Mouse (Mus musculus): ENCODE results near the gene Tub. TPM values are rescaled to one million over a fixed set of nuclear protein-coding genes. Genes with fewer than 3 reads are reported as not detected.

Gene Tub
- polyA plus RNA-seq, 1 experiment from 2014 or later = 41.3 TPM

DNA sequence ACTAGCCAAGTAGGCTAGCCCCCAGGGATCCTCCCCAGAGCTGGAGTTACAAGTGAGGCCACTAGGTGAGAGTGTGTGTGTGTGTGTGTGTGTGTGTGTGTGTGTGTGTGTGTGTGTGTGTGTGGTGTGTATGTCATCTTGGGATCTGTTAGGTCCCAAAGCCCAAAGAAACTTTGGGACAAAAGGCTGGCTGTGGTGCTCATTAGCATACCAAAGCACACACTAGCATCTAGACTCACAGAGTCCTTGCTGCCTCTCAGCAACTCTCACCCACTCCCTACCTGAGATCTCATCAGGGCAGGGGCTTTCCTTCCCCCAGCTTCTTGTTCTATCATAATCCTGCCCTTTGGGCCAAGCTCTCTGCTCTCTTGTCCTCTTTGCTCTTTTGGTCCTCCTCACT is 1.5 kb upstream of the Tub start:
- Histone ChIP-seq H3K4me3 (no peak overlapping the region), H3K36me3 (peaks cover 20% of the 10 kb centered on the region), H3K27ac (no peak overlapping the region), H3K4me2 (no peak overlapping the region), H3K4me1 (replicated peaks) (peaks cover 24% of the 10 kb centered on the region), H3K9me3 (no peaks in the 10 kb centered on the region), H3K27me3 (peaks cover 42% of the 10 kb centered on the region), H3K9ac (no peak overlapping the region)
- ATAC-seq (ENCODE audit: low FRiP score) = no peak

DNA sequence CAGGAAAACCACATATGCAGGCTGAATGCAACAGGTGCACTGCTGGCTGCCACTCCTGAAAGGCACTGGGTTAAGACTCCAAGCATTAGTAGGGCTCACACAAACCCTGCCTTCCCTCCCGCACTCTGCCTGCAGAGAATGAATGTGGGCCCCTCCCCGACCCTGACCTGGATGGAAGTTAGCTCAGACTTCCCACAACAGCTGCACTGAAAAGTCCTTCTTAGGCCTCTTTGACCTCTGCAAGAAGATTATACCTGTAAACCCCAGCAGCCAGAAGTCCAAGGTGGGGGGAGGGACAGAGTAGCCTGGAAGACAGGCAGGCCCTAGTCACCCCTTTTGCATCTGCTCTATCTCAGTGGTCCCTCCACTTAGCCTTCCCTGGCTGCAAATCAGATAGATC is 837 bp upstream of the Tub start:
- Histone ChIP-seq H3K27ac (no peak overlapping the region), H3K4me2 (no peak overlapping the region), H3K4me1 (replicated peaks) (peaks cover 24% of the 10 kb centered on the region), H3K27me3 (peaks cover 42% of the 10 kb centered on the region), H3K9me3 (no peaks in the 10 kb centered on the region), H3K4me3 (no peak overlapping the region), H3K9ac (no peak overlapping the region), H3K36me3 (peaks cover 18% of the 10 kb centered on the region)
- no peak for ATAC-seq (ENCODE audit: low FRiP score)
- whole genome bisulfite sequencing = 37% methylated on average over 2 of the region's 2 CpGs

DNA sequence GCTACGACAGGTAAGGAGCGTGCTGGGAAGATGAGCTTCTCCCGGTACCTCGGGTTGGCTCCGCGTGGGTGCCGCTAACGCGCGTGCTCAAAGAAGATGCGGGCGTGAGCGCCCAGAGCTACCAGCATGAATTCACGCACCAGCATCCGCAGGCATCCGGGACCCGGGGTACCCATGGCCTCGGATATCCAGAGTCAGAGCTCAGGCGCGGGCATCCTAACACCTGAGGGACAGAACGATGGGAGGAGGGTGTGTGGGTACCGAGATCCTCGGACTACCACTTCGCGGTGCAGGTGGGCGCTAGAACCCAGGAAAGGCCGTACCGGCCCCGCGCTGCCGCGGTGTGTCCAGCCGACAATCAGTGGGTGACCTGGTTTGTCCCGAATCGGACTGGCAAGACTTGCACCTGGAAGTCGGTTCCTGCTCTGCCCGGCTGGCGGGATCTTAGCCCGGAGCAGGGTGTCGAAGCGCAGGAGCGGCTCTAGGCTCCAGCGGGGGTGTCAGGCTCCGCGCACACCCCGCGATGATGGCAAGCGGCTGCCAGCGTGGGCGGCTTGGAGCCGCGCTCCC is 709 bp downstream of the Tub start:
- Histone ChIP-seq H3K27ac (peak overlapping the region; percentile 76), H3K4me2 (peak overlapping the region; percentile 87), H3K36me3 (peaks cover 5% of the 10 kb centered on the region), H3K4me1 (replicated peaks) (peaks cover 24% of the 10 kb centered on the region), H3K4me3 (peak overlapping the region; percentile 71), H3K27me3 (peaks cover 42% of the 10 kb centered on the region), H3K9me3 (no peaks in the 10 kb centered on the region), H3K9ac (peak overlapping the region; percentile 79)
- ATAC-seq (ENCODE audit: low FRiP score) = peak; percentile 78
- WGBS = under 1% methylated on average over 52 of the region's 52 CpGs

DNA sequence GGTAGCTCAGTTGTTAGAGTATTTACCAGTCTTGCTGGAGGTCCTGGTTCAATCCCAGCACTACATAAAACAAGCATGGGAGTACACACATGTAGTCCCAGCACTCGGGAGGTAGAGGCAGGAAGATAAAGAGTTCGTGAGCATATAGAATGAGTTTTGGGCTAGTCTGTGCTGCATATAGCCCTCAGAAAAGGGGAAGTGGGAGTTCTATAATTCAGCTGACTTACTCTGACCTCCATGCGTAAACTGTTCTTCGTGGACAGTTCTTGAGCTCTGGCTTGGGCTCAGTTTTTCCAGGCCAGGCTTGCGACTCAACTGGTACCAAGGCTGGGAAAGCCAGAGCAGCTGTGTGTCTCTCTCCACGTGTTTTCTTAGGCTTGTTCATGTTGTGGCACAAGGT is 2.7 kb downstream of the Tub start:
- H3K4me2 ChIP-seq = no peak overlapping the region
- H3K4me3 ChIP-seq = no peak overlapping the region
- H3K9me3 ChIP-seq = no peaks in the 10 kb centered on the region
- H3K36me3 ChIP-seq = no peaks in the 10 kb centered on the region
- no peak for ATAC-seq (ENCODE audit: low FRiP score)
- H3K4me1 ChIP-seq (replicated peaks) = peaks cover 24% of the 10 kb centered on the region
- H3K9ac ChIP-seq = no peak overlapping the region
- H3K27me3 ChIP-seq = peaks cover 42% of the 10 kb centered on the region
- WGBS = 87% methylated on average over 6 of the region's 6 CpGs
- H3K27ac ChIP-seq = no peak overlapping the region

DNA sequence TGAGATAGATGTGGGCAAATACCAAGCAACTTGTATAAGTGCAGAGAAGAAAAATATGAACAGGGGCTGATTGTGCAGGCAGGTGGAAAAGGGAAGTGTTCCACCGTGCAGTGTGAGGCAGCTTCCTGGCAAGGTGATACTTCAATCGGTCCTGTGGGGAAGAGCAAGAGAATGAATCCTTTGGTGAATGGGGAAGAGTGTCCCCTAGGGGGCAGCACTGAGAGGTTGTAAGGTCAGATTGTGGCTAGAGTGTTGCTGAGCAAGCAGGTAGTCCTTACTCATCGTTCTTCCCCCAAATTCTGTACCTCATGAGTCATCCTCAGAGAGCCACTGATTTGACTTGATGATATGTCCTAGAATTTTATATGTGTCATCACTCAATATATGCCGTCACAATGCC is 4.0 kb downstream of the Tub start:
- ATAC-seq (ENCODE audit: low FRiP score) = no peak
- Histone ChIP-seq H3K9ac (no peak overlapping the region), H3K36me3 (no peaks in the 10 kb centered on the region), H3K9me3 (no peaks in the 10 kb centered on the region), H3K27me3 (peaks cover 37% of the 10 kb centered on the region), H3K4me1 (replicated peaks) (peaks cover 24% of the 10 kb centered on the region), H3K27ac (no peak overlapping the region), H3K4me2 (no peak overlapping the region), H3K4me3 (no peak overlapping the region)
- WGBS = 60% methylated on average over 4 of the region's 4 CpGs

DNA sequence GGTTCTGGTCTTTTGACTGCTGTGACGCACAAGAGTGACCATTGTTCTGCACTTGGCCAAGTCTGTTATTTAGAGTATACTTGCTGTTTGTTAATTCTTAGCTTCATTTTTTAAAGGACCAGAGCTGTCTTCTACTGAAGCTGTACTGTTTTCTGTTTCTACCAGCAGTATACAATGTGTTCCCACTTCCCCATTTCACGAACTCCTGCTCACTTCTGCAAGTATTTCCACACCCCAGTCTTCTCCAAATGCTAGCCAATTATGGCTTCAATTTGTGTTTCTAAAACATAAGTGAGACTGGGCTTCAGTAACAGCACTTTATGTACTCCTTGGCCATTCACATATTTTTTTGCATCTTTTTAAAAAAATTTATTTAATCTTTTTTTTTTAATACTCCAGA is 7.6 kb downstream of the Tub start:
- WGBS = 83% methylated on average over 2 of the region's 2 CpGs
- H3K9ac ChIP-seq = no peak overlapping the region
- H3K27me3 ChIP-seq = peaks cover 7% of the 10 kb centered on the region
- ATAC-seq (ENCODE audit: low FRiP score) = no peak
- no peak overlapping the region for H3K4me2 ChIP-seq
- no peaks in the 10 kb centered on the region for H3K9me3 ChIP-seq
- no peaks in the 10 kb centered on the region for H3K4me1 ChIP-seq (replicated peaks)
- H3K36me3 ChIP-seq = no peaks in the 10 kb centered on the region
- H3K27ac ChIP-seq = no peak overlapping the region
- no peak overlapping the region for H3K4me3 ChIP-seq

DNA sequence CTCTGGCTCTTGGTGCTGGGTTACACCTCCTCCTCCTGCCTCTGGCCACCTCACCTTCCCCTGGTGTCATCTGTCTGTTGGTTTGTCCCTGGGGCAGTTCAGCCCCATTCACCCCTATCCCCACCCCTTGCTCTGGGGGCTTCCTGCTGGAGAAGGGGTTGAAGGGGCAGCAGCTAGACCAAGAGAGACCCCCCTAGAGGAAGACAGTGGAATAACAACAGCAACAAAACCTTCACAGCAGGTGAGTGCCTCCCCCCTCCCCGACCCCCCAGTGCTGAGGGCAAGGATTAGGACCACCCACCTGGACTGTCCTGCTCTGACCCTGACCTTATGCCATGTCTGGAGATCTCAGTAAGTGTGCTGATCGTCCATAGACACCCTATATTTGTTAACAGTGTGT is 15.8 kb downstream of the Tub start:
- H3K9me3 ChIP-seq = no peaks in the 10 kb centered on the region
- H3K36me3 ChIP-seq = no peaks in the 10 kb centered on the region
- H3K9ac ChIP-seq = no peak overlapping the region
- no peak for ATAC-seq (ENCODE audit: low FRiP score)
- no peak overlapping the region for H3K4me2 ChIP-seq
- H3K4me3 ChIP-seq = no peak overlapping the region
- 41% methylated on average over 2 of the region's 2 CpGs for WGBS
- H3K4me1 ChIP-seq (replicated peaks) = peaks cover 22% of the 10 kb centered on the region
- H3K27ac ChIP-seq = no peak overlapping the region
- H3K27me3 ChIP-seq = peaks cover 17% of the 10 kb centered on the region

DNA sequence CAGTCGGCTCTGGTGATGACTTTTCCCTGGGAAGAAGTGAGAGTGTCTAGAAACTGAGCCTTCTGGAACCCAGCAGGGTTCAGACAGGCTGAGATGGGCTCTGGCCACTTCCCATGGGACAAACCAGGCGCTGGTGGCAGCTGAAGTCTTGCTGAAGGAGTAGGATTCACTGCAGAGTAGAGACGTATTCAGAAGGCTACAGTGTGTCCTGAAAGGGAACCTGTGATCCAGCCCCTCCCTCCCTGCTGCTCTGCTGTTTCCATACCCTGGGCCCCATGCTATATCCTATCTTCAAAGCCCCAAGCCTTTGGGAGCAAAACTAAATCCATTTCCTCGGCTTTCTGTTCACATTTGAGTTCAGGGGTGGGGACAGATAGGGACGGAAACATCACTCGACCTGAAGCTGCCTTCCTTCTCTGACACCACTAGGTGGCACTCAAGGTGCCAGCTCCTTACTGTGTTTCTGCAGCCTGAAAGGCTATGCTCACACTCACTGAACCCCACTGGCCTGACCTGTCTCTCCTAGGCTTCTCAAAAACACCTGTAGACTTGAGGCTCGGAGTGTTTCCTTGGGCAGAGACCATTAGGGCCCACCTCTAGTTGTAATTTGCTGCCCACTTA is 16.7 kb downstream of the Tub start:
- no peaks in the 10 kb centered on the region for H3K36me3 ChIP-seq
- H3K4me3 ChIP-seq = no peak overlapping the region
- WGBS = 30% methylated on average over 7 of the region's 7 CpGs
- H3K9me3 ChIP-seq = no peaks in the 10 kb centered on the region
- no peak overlapping the region for H3K27ac ChIP-seq
- no peak overlapping the region for H3K4me2 ChIP-seq
- peak; percentile 70 for ATAC-seq (ENCODE audit: low FRiP score)
- H3K4me1 ChIP-seq (replicated peaks) = peaks cover 27% of the 10 kb centered on the region
- peaks cover 19% of the 10 kb centered on the region for H3K27me3 ChIP-seq
- H3K9ac ChIP-seq = peak overlapping the region; percentile 44; the same call in 1 of the 2 replicates

DNA sequence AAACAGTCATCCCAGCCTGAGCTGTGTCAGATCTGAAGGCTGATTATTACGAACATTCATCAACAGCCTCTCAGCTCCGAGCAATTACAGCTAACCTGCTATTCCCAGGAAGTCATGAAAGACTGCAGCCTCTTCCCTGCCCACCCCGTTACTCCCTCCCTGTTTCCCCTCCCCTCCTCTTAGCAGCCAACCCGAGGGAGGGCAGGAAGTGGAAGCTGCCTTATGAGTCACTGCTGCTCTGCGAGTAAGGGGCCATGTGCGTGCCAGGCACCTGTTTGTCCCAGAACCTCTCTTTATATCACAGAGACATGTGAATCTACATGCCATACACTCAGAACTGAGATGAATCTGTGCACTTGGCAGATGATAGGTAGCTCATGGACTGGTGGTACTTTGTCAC is 18.1 kb downstream of the Tub start:
- H3K9me3 ChIP-seq = no peaks in the 10 kb centered on the region
- no peak overlapping the region for H3K9ac ChIP-seq
- peaks cover 19% of the 10 kb centered on the region for H3K27me3 ChIP-seq
- H3K27ac ChIP-seq = no peak overlapping the region
- H3K36me3 ChIP-seq = no peaks in the 10 kb centered on the region
- H3K4me2 ChIP-seq = no peak overlapping the region
- no peak for ATAC-seq (ENCODE audit: low FRiP score)
- H3K4me1 ChIP-seq (replicated peaks) = peaks cover 37% of the 10 kb centered on the region
- H3K4me3 ChIP-seq = no peak overlapping the region
- WGBS = 43% methylated on average over 6 of the region's 6 CpGs

DNA sequence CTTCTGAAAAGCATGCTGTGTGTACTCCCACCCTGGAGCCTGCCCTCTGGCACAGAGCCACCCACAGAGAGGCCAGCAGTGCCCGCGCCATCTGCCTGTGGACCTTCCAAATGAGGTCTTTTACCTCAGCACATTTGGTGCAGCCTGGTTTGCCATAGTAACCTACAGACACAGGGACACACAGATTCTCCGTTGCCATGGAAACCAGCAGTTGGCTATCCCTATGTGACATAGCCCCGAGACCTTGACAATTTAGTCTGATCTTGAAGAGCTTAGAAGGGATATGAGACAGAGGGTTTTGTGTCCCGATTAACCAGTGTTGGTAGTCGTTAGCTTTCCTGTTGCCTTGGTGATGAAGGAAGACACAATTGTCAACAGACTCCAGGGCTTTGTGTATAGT is 22.1 kb downstream of the Tub start:
- peak; percentile 85 for ATAC-seq (ENCODE audit: low FRiP score)
- peaks cover 19% of the 10 kb centered on the region for H3K27me3 ChIP-seq
- no peak overlapping the region for H3K4me3 ChIP-seq
- peak overlapping the region; percentile 17; the same call in 1 of the 2 replicates for H3K4me2 ChIP-seq
- no peaks in the 10 kb centered on the region for H3K9me3 ChIP-seq
- peak overlapping the region; percentile 65 for H3K27ac ChIP-seq
- H3K4me1 ChIP-seq (replicated peaks) = peaks cover 24% of the 10 kb centered on the region
- 28% methylated on average over 6 of the region's 6 CpGs for WGBS
- no peak overlapping the region for H3K9ac ChIP-seq
- no peaks in the 10 kb centered on the region for H3K36me3 ChIP-seq

DNA sequence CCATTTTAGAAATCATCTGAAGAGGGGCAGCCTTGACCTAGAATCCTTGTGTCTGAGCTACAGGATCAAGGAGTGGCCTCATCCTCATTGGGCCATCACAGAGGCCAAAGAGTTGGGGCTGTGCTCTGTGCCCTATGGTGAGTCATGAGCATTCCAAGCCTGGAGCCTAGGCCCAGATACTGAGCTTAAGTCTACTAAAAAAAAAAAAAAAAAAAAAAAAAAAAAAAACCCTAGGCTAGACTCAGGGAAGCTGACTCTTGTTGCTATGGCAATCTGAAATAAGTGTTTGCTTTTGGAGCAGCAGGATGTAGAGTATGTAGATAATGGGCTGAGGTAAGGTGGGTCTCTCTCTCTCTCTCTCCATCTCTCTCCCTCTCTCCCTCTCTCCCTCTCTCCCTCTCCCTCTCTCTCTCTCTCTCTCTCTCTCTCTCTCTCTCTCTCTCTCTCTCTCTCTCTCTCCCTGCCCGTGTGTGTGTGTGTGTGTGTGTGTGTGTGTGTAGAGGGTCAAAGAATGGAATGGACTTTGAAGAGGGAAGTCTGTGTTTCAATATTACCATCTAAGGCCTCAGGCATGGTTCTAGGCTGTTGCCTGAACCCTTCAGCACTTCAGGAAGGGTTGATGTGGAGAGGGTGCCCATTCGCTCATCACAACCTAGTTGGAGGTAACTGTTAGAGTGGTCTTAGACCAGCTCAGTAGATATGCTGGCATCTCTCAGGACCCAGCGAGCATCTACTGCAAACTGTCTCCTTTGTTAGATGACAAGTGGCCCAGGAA is 36.0 kb downstream of the Tub start:
- Histone ChIP-seq H3K27ac (no peak overlapping the region), H3K36me3 (no peaks in the 10 kb centered on the region), H3K9ac (no peak overlapping the region), H3K27me3 (no peaks in the 10 kb centered on the region), H3K4me3 (no peak overlapping the region), H3K4me1 (replicated peaks) (no peaks in the 10 kb centered on the region), H3K4me2 (no peak overlapping the region), H3K9me3 (no peaks in the 10 kb centered on the region)
- 90% methylated on average over 2 of the region's 3 CpGs for WGBS
- ATAC-seq (ENCODE audit: low FRiP score) = no peak

DNA sequence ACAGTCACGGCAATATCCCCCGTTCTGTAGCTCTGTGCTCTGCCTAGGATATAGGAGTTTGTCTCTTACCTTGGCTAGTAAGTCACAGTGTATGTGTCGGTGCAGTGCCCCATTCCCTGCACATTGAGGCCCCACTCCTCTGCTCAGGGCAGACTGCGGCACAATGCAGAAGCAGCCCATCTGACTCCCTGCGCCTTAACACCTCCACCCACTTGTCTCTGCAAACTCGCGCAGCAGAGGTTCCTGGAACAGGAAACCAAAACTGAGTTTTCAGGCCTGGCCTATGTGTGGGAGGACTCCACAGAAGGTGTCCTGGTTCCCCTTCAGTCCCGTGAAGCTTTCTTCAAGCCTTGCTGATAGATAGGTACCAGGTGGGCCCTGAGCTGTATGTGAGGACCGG is 41.1 kb downstream of the Tub start:
- Histone ChIP-seq H3K9ac (no peak overlapping the region), H3K4me3 (no peak overlapping the region), H3K9me3 (no peaks in the 10 kb centered on the region), H3K4me2 (no peak overlapping the region), H3K36me3 (no peaks in the 10 kb centered on the region), H3K27ac (no peak overlapping the region), H3K4me1 (replicated peaks) (peaks cover 3% of the 10 kb centered on the region; the same call in 1 of the 2 replicates), H3K27me3 (no peaks in the 10 kb centered on the region)
- ATAC-seq (ENCODE audit: low FRiP score) = no peak
- 91% methylated on average over 9 of the region's 9 CpGs for WGBS

DNA sequence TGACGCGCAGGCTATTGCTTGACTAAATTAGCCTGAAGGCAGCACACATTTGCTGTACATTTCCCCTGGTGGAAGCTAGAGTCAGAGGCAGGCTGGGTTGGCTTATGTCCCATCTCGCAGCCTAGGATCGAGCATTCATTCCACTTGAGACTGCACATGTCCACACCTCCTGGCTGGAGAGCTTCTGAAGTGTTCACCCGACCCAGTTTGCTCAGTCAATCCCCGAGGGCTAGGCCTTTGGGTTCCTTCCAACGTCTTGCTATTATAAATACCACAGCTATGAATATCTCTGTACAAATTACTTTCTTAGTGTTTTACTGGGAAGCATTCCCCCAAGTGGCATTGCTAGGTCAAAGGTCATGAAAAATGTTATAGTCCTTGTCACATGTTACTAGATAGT is 43.1 kb downstream of the Tub start:
- peaks cover 3% of the 10 kb centered on the region; the same call in 1 of the 2 replicates for H3K4me1 ChIP-seq (replicated peaks)
- H3K9ac ChIP-seq = no peak overlapping the region
- no peaks in the 10 kb centered on the region for H3K27me3 ChIP-seq
- no peaks in the 10 kb centered on the region for H3K36me3 ChIP-seq
- H3K4me2 ChIP-seq = no peak overlapping the region
- no peaks in the 10 kb centered on the region for H3K9me3 ChIP-seq
- WGBS = 74% methylated on average over 7 of the region's 7 CpGs
- no peak overlapping the region for H3K27ac ChIP-seq
- no peak overlapping the region for H3K4me3 ChIP-seq
- ATAC-seq (ENCODE audit: low FRiP score) = no peak

Data from hindbrain, embryonic 13.5 days (tissue).